Mouse (Mus musculus) granulocyte monocyte progenitor cell, adult 5-6 weeks (primary cell): ENCODE data around the gene Ccdc85a. TPM values are rescaled to one million over a fixed set of nuclear protein-coding genes. Genes with fewer than 3 reads are reported as not detected.
A peak's percentile ranks its signal among the peaks of the same experiment; 100 is the strongest.
"Not testable (repeated sequence)": the region's sequence is repeated elsewhere in the genome, so short reads cannot be mapped to it uniquely, and the experiment has no call there.

Experiments used
- ATAC-seq: replicated peaks from 2 replicates; pipeline ENCODE4 v1.8.0; 2016; ENCODE audit warnings: mild to moderate bottlenecking, moderate TSS enrichment, inconsistent platforms; ENCODE audit not compliant: poor library complexity, severe bottlenecking
- total RNA-seq, 2 experiments: library from RNA; stranded (forward) in 1 of 2; stranded (reverse) in 1 of 2; fragments of 200-712, 200-1000 nt in 1 of 2; fragments of >200 nt in 1 of 2; fragmentation: Nextera tagmentation in 1 of 2; gene quantifications; 2 replicates each; pipeline ENCODE4 v1.2.3; 2014 to 2017

Ccdc85a gene
- total RNA-seq, 2 experiments from 2014 or later: not detected

DNA sequence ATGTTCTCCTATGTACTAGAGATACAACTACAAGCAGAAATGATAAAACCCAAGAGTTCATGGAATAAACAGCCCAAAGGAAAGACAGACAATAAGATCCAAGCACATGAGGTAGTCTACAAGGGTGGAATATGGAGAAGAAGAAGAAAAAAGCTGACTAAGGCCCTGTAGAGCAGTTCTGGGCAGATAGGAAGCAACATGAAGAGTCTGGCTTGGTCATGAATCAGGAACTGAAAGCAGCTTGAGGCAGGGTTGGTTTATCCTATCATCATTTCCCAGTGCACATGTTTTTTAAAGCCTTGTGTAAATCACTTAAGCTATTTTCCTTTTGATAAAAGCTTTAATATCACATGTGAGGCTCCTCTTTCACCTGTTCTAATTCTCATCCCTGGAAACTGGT is 144.2 kb downstream of the Ccdc85a start:
- peak; percentile 95 for ATAC-seq

- no peak for ATAC-seq
Measured at GRCm38 (mm10) chr11:28422451-28423231, 161.5 kb downstream of the Ccdc85a start.

DNA sequence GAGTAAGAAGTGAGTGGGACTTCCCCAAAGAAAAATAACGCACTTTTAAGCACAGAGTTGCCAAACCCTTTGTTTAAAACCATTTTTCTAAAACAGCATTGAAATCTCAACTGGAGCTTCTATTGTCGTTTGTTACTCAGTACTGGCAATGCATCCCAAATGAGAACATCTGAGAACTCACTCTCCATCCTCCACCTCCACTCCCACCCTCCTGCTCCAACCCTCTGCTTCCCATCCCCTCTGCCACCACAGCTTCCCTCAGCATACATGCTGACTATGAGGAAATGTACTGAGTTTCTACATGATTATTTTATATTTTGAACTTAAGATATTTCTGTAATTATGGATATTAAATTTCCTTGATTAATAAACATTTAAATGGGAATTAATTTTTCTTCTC is 168.3 kb downstream of the Ccdc85a start:
- ATAC-seq: no peak

- not testable (repeated sequence) for ATAC-seq
Measured at GRCm38 (mm10) chr11:28409880-28410279, 174.2 kb downstream of the Ccdc85a start.

GRCm38 (mm10) chr11:28397166-28397565 is 187.0 kb downstream of the Ccdc85a start:
- peak; percentile 77 for ATAC-seq

GRCm38 (mm10) chr11:28375891-28376290 is 208.2 kb downstream of the Ccdc85a start:
- ATAC-seq: no peak

- ATAC-seq: no peak
Measured at GRCm38 (mm10) chr11:28374636-28375035, 209.5 kb downstream of the Ccdc85a start.

DNA sequence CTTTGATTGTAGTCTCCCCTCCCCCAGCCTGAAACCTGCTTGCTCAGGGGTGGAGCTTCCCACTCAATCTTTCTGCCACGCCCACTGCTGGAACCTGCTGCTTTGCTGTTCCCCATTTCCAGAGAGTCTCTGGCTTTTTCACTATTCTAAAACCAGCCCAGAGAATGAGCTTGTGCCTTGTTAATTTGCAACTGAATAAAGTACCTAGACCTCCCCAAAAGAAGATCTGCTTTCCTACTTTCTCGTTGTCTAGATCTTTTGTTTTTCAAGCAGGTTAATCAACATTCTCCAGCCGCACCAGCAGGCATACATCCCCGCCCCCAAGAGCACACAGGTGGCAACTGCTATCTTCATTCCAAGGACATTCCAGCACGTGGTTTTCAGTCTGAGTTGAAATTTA is 212.7 kb downstream of the Ccdc85a start:
- not testable (repeated sequence) for ATAC-seq

GRCm38 (mm10) chr11:28365929-28366244 is 218.2 kb downstream of the Ccdc85a start:
- no peak for ATAC-seq

DNA sequence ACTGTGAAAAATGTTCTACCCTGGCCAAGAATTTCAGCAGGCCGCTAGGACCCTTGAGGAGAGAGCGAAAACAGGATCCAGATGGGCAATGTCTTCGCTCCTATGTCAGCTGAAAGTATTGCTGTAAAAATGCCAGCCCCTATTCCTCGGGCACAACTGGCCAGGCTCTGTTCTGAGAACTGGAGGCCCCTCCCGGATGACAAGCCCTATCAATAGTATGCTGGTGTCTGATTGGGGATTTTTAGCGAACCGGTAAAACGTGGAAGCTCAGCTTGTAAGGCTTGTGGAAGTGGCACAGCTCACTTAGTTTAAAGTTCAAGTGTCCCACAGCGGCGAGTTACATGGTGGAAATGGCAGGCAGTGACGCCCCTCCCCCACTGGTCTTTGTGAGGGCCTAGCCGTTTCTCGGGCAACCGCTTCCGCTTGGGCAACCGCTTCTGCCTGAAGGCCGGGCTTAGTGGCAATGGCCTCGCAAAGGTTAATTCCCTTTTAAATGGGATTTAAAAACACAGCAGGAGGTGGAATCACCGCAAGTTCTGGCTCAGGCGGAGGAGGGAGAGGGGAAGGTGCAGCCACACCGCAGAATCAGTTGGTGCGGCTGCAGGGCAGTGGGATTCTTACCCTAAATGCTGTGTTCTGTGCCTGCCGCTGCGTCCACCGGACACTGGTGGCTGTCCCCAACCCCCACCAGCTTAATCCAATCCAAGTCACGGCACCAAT is 218.8 kb downstream of the Ccdc85a start:
- peak; percentile 97 for ATAC-seq

- ATAC-seq: peak; percentile 97
Measured at GRCm38 (mm10) chr11:28343465-28343864, 240.7 kb downstream of the Ccdc85a start.

DNA sequence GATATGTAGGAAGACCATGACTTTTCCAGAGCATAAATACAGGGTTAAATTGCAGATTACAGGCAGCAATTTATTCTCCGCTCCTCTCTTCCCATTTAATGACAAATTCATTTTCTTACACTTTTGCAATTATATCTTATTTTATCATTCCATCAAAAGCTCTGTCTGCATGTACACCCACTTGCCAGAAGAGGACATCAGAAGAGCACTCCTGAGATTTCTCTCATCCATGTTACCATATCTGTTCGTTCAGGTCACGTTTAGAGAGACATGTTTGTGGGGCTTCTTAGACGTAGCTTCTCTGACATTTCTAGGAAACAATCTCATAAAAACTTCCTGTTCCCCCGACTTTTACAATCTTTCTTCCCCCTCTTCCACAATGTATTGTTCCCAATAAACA is 242.2 kb downstream of the Ccdc85a start:
- ATAC-seq: no peak

GRCm38 (mm10) chr11:28339224-28340150 is 244.6 kb downstream of the Ccdc85a start, which contains the start of gene Gm6685:
Gene Gm6685, minus strand, starts transcription at chr11:28339867.
- not testable (repeated sequence) for ATAC-seq

Other genes with a start within 250 kb of the Ccdc85a start
- gene Gm6685, start 244.5 kb downstream of the Ccdc85a start, total RNA-seq (2014; fragmentation: Nextera tagmentation): not detected in 2 replicates
- 0.82 and 1.2 TPM in 2 replicates for gene Gm6685, start 244.5 kb downstream of the Ccdc85a start, total RNA-seq (2017)